Mouse (Mus musculus) CH12.LX (cell line): ENCODE measurements around the gene Il17c. TPM values are rescaled to one million over a fixed set of nuclear protein-coding genes. Genes with fewer than 3 reads are reported as not detected.

ENCODE experiments used
- DNase-seq: peaks from one replicate; pipeline ENCODE4 v3.0.0-alpha.2; 2013; ENCODE audit errors: extremely low read depth
- H3K27ac ChIP-seq: 2 replicates; pipeline ENCODE4 v1.5.1; 2012; ENCODE audit warnings: low read depth, mild to moderate bottlenecking, control low read depth, moderate library complexity; ENCODE audit not compliant: insufficient read depth
- H3K27me3 ChIP-seq: replicated peaks from 2 replicates; pipeline ENCODE3; 2012; ENCODE audit warnings: inconsistent platforms
- H3K36me3 ChIP-seq, 2 experiments: replicated peaks in 1 of 2; 2 replicates each; pipeline versions ENCODE3 to v1.6.1; 2012; ENCODE audit warnings: inconsistent platforms in 1 of 2, low read length in 1 of 2, mild to moderate bottlenecking in 1 of 2, mixed read lengths in 1 of 2, moderate library complexity in 1 of 2; ENCODE audit not compliant: control insufficient read depth in 1 of 2, insufficient read depth in 1 of 2
- H3K4me1 ChIP-seq, 2 experiments: 2 replicates each; pipeline ENCODE4 v1.6.1; 2012; ENCODE audit warnings: inconsistent platforms in 1 of 2, moderate library complexity in 1 of 2; ENCODE audit not compliant: insufficient read depth in 2 of 2, control insufficient read depth in 1 of 2
- H3K4me2 ChIP-seq: 2 replicates; pipeline ENCODE4 v1.6.1; 2012; ENCODE audit warnings: low read depth, mild to moderate bottlenecking, control low read depth; ENCODE audit not compliant: poor library complexity, insufficient read depth, severe bottlenecking
- H3K4me3 ChIP-seq, 3 experiments: fragments of 150-350 bp in 1 of 3; sonication (generic) in 1 of 3; replicated peaks in 1 of 3; 2 replicates each; pipeline versions ENCODE3 to v1.5.1; 2011 to 2012; ENCODE audit warnings: low read depth in 2 of 3, low read length in 2 of 3, mild to moderate bottlenecking in 2 of 3, moderate library complexity in 2 of 3, control low read depth in 1 of 3, improper control_type of control experiment in 1 of 3, inconsistent platforms in 1 of 3, mixed read lengths in 1 of 3; ENCODE audit not compliant: poor library complexity in 1 of 3
- H3K79me2 ChIP-seq: replicated peaks from 2 replicates; pipeline ENCODE4 v1.6.1; 2012; ENCODE audit warnings: mild to moderate bottlenecking, moderate library complexity; ENCODE audit not compliant: control insufficient read depth, poor library complexity, insufficient read depth, severe bottlenecking; ENCODE audit errors: extremely low read depth
- H3K9ac ChIP-seq: 2 replicates; pipeline ENCODE4 v1.6.1; 2012; ENCODE audit warnings: low read depth, mild to moderate bottlenecking, control low read depth, moderate library complexity; ENCODE audit not compliant: insufficient read depth
- H3K9me3 ChIP-seq: replicated peaks from 2 replicates; pipeline ENCODE3; 2012; ENCODE audit warnings: low read length, inconsistent platforms, mixed read lengths
- CHD2 ChIP-seq: IDR thresholded peaks from 2 replicates; pipeline ENCODE4 v1.6.1; 2011; ENCODE audit warnings: low read length, improper control_type of control experiment
- CTCF ChIP-seq, 2 experiments: IDR thresholded peaks in 1 of 2; conservative IDR thresholded peaks in 1 of 2; 2 replicates each; pipeline ENCODE4 v1.5.1; 2011 to 2012; ENCODE audit warnings: low read depth in 2 of 2, low read length in 2 of 2, improper control_type of control experiment in 1 of 2, inconsistent platforms in 1 of 2, mild to moderate bottlenecking in 1 of 2, moderate library complexity in 1 of 2
- ELF1 ChIP-seq: IDR thresholded peaks from 2 replicates; pipeline ENCODE4 v1.6.1; 2014; ENCODE audit warnings: low read depth, mild to moderate bottlenecking, inconsistent platforms, low read length, improper control_type of control experiment
- EP300 ChIP-seq: IDR thresholded peaks from 2 replicates; pipeline ENCODE4 v1.6.1; 2011; ENCODE audit warnings: low read length, improper control_type of control experiment
- ETS1 ChIP-seq: conservative IDR thresholded peaks from 2 replicates; pipeline ENCODE4 v1.6.1; 2012; ENCODE audit warnings: low read depth, mild to moderate bottlenecking, inconsistent platforms, low read length, improper control_type of control experiment, moderate library complexity
- JUND ChIP-seq: conservative IDR thresholded peaks from 2 replicates; pipeline ENCODE4 v1.6.1; 2011; ENCODE audit warnings: low read depth, low read length, improper control_type of control experiment
- MAX ChIP-seq: IDR thresholded peaks from 2 replicates; pipeline ENCODE4 v1.6.1; 2011; ENCODE audit warnings: low read length, improper control_type of control experiment
- MAZ ChIP-seq: IDR thresholded peaks from 2 replicates; pipeline ENCODE4 v1.6.1; 2012; ENCODE audit warnings: low read depth, mild to moderate bottlenecking, inconsistent platforms, low read length, improper control_type of control experiment, moderate library complexity
- MYC ChIP-seq: IDR thresholded peaks from 2 replicates; pipeline ENCODE4 v1.6.1; 2011; ENCODE audit warnings: low read depth, mild to moderate bottlenecking, improper control_type of control experiment, low read length
- NRF1 ChIP-seq: IDR thresholded peaks from 2 replicates; pipeline ENCODE4 v1.6.1; 2014; ENCODE audit warnings: low read depth, mild to moderate bottlenecking, inconsistent platforms, low read length, improper control_type of control experiment, moderate library complexity
- POLR2A ChIP-seq: IDR thresholded peaks from 2 replicates; pipeline ENCODE4 v1.6.1; 2011; ENCODE audit warnings: low read depth, mild to moderate bottlenecking, improper control_type of control experiment, low read length
- RAD21 ChIP-seq: IDR thresholded peaks from 2 replicates; pipeline ENCODE4 v1.6.1; 2011; ENCODE audit warnings: low read depth, mild to moderate bottlenecking, low read length, improper control_type of control experiment, moderate library complexity
- SMC3 ChIP-seq: IDR thresholded peaks from 2 replicates; pipeline ENCODE4 v1.6.1; 2011; ENCODE audit warnings: low read depth, low read length, improper control_type of control experiment
- TCF12 ChIP-seq: IDR thresholded peaks from 2 replicates; pipeline ENCODE4 v1.6.1; 2014; ENCODE audit warnings: low read depth, mild to moderate bottlenecking, inconsistent platforms, low read length, improper control_type of control experiment
- UBTF ChIP-seq: IDR thresholded peaks from 2 replicates; pipeline ENCODE4 v1.6.1; 2012; ENCODE audit warnings: low read depth, mild to moderate bottlenecking, inconsistent platforms, low read length, improper control_type of control experiment, moderate library complexity
- USF2 ChIP-seq: conservative IDR thresholded peaks from 2 replicates; pipeline ENCODE4 v1.6.1; 2011; ENCODE audit warnings: low read depth, low read length, improper control_type of control experiment
- ZC3H11A ChIP-seq: IDR thresholded peaks from 2 replicates; pipeline ENCODE4 v1.6.1; 2012; ENCODE audit warnings: low read depth, mild to moderate bottlenecking, inconsistent platforms, low read length, improper control_type of control experiment
- ZKSCAN1 ChIP-seq: IDR thresholded peaks from 2 replicates; pipeline ENCODE4 v1.6.1; 2012; ENCODE audit warnings: low read depth, inconsistent platforms, low read length, improper control_type of control experiment, borderline replicate concordance
- ZMIZ1 ChIP-seq: IDR thresholded peaks from 2 replicates; pipeline ENCODE4 v1.6.1; 2012; ENCODE audit warnings: low read depth, mild to moderate bottlenecking, inconsistent platforms, low read length, improper control_type of control experiment
- dilution Hi-C: fragments of 300-500 bp; cut with MboI; formaldehyde crosslinking; loops from 2 replicates; pipeline ENCODE4 v1.14.3; 2020; ENCODE audit warnings: low sequenced_read_pairs; ENCODE audit not compliant: extremely low pct_unique_long_range_greater_than_20kb, extremely low pct_ligation_motif_present
- in situ Hi-C: fragments of 300-500 bp; cut with MboI; formaldehyde crosslinking; loops from 3 replicates; pipeline ENCODE4 v1.14.3; 2019; ENCODE audit warnings: low sequenced_read_pairs, low pct_ligation_motif_present, low pct_unique_long_range_greater_than_20kb, mixed read lengths
- polyA plus RNA-seq: library from polyadenylated mRNA; unstranded; fragments of >175 nt; gene quantifications from 2 replicates; pipeline ENCODE4 v1.2.1, GENCODE M21; 2012; ENCODE audit warnings: low read depth; ENCODE audit not compliant: insufficient read length
- total RNA-seq, 2 experiments: library from RNA; depleted of rRNA; stranded (reverse); fragments of 300-350 nt in 1 of 2; fragments of >200 nt in 1 of 2; gene quantifications; 2 replicates each; pipeline ENCODE4 v1.2.3; 2012 to 2014

Il17c gene
- total and polyA plus RNA-seq, 3 experiments: 0.33 TPM; not detected in 2

DNA sequence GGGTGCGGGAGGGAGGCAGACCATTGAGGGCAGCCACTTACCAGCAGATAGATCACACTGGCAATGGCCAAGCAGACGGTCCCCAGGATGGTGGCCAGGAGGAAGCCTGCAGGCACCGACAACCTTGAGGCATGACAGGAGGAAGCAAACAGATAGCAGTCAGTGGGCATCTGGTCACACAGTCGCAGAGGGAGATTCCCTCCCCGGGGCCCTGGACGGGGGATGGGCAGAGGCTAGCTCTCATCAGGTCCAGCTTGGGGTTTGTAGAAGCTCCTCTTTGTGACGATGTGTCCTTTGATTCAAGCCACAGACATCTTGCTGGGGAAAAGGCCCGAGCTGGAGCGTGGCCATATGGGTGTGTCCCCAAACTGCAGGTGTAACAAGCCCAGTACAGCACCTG is 4.3 kb downstream of the Il17c start:
- Histone ChIP-seq H3K9ac (no peak overlapping the region), H3K79me2 (peaks cover 34% of the 10 kb centered on the region), H3K9me3 (no peaks in the 10 kb centered on the region), H3K4me2 (no peak overlapping the region), H3K4me1 (peaks cover 33 to 82% of the 10 kb centered on the region in 2 experiments), H3K27ac (no peak overlapping the region; the same call in 1 of the 2 replicates), H3K27me3 (no peaks in the 10 kb centered on the region), H3K4me3 (no peak overlapping the region), H3K36me3 (peaks cover 54 to 84% of the 10 kb centered on the region in 2 experiments)
- dilution Hi-C loops: no loop called here
- no peak; the same call in 1 of the 2 replicates for TF ChIP-seq ETS1
- TF ChIP-seq ELF1: peak; percentile 17; the same call in 1 of the 2 replicates
- TF ChIP-seq TCF12: peak; percentile 29; the same call in 1 of the 2 replicates
- TF ChIP-seq JUND: no peak
- in situ Hi-C loops: loop anchor here (25.0 kb wide), 1 partner anchor 839 kb away; the partner anchor contains the start of genes Fbxo31 and Map1lc3b
- DNase-seq: peak; percentile 21

DNA sequence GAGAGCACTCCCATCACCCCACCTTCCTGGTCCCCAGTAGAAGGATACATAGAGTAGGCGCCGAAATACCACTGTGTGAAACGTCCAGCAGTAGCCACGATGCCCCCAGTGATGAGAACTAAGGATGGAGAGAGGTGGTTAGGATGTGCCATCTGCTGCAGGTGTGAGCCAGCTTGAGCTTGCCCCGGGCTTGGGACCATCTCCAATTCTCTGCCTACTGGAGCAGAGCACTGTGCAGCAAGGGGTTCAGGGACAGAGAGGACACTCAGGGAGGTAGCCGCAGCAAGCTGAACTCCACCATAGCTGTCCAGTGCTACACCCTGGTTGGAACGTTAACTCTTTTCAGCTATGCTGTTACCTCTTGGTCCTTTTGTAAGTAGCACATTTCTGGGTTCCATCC is 5.8 kb downstream of the Il17c start:
- peaks cover 30 to 68% of the 10 kb centered on the region in 2 experiments for H3K4me1 ChIP-seq
- H3K27ac ChIP-seq: peak overlapping the region; percentile 25; the same call in 1 of the 2 replicates
- H3K4me2 ChIP-seq: no peak overlapping the region
- no peaks in the 10 kb centered on the region for H3K27me3 ChIP-seq
- in situ Hi-C loops: loop anchor here (25.0 kb wide), 1 partner anchor 840 kb away; the partner anchor contains the start of genes Fbxo31 and Map1lc3b
- H3K79me2 ChIP-seq: peaks cover 44% of the 10 kb centered on the region
- peaks cover 52 to 72% of the 10 kb centered on the region in 2 experiments for H3K36me3 ChIP-seq
- TF ChIP-seq TCF12 (no peak), UBTF (no peak), CHD2 (no peak), ZMIZ1 (no peak), MYC (no peak), MAZ (no peak)
- no peaks in the 10 kb centered on the region for H3K9me3 ChIP-seq
- peak overlapping the region in 1 of 3 experiments; percentile 0 for H3K4me3 ChIP-seq
- dilution Hi-C loops: no loop called here
- DNase-seq: no peak
- no peak overlapping the region for H3K9ac ChIP-seq

DNA sequence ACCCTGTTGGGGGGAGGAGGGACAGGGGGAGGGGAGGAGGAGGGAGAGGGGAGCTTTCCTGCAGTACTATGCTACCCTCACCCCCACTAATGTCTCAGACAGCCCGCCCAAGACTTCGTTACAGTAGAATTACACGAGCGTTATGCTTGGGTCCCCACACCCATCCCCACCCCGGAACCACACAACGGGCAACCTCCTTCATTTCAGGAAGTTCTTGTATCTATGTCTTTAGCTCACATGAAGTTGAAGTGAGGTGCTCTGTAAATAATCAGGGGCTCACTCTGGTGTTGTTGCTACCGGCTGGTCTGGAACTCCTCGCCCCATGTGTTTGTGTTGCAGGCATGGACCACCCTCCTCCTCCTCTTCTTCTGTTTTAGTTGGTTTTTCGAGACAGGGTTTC is 6.3 kb downstream of the Il17c start:
- DNase-seq: no peak
- Histone ChIP-seq H3K4me3 (peak overlapping the region in 1 of 3 experiments; percentile 85), H3K79me2 (peaks cover 44% of the 10 kb centered on the region)
- TF ChIP-seq USF2 (no peak), ZC3H11A (no peak), RAD21 (no peak), NRF1 (no peak), JUND (no peak), SMC3 (no peak), ZMIZ1 (no peak), TCF12 (no peak), EP300 (no peak), UBTF (no peak), POLR2A (no peak; the same call in 1 of the 2 replicates), CTCF (conservative IDR thresholded peaks at IDR 0.05 in 1 of 2, IDR thresholded peaks at IDR 0.05 in 1 of 2; ENCODE audit: low read depth in 2 of 2, low read length in 2 of 2) (no peak), ELF1 (no peak), MAX (no peak), ZKSCAN1 (no peak)
- TF ChIP-seq, all 38 proteins: peak for 0
- dilution Hi-C loops: no loop called here
- H3K4me1 ChIP-seq: peaks cover 29 to 63% of the 10 kb centered on the region in 2 experiments
- no peak overlapping the region for H3K4me2 ChIP-seq
- in situ Hi-C loops: loop anchor here (25.0 kb wide), 1 partner anchor 841 kb away; the partner anchor contains the start of genes Fbxo31 and Map1lc3b
- H3K36me3 ChIP-seq: peaks cover 51 to 67% of the 10 kb centered on the region in 2 experiments
- no peaks in the 10 kb centered on the region for H3K9me3 ChIP-seq
- no peak overlapping the region for H3K9ac ChIP-seq
- H3K27ac ChIP-seq: no peak overlapping the region
- H3K27me3 ChIP-seq: no peaks in the 10 kb centered on the region
